Mouse (Mus musculus) ovary, postnatal 14 days (tissue): ENCODE results near the gene Dmrtc2.
"Not testable (repeated sequence)": the region's sequence is repeated elsewhere in the genome, so short reads cannot be mapped to it uniquely, and the experiment has no call there.

Source experiments
- DNase-seq: peaks from one replicate; pipeline ENCODE4 v3.0.0; 2022; ENCODE audit warnings: low spot score

Dmrtc2 gene

DNA sequence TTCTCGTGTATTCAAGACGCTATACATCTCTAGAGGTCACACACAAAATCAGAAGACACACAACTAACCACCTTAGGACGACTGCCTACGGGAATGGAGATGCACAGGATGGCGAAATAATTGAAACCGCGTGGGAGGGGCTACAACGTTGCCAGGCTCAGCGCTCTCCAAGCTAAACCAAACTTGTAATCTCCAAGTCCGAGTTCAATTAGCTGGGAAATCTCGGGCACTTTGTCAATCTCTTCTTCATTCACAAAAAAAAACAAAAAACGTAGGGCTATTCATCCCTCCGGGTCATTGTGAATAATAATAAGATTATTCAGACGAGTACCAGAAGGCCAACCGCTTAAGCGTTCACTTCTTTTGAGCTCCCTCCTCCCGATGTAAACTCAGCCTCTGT, 777 bp upstream of the Dmrtc2 start:
- DNase-seq = no peak

GRCm38 (mm10) chr7:24877588-24877987, 7.7 kb downstream of the Dmrtc2 start:
- no peak for DNase-seq

- DNase-seq = no peak
Measured at GRCm38 (mm10) chr7:24879620-24880019, 9.8 kb downstream of the Dmrtc2 start.

- no peak for DNase-seq
Measured at GRCm38 (mm10) chr7:24882416-24883199, 12.8 kb downstream of the Dmrtc2 start.

DNA sequence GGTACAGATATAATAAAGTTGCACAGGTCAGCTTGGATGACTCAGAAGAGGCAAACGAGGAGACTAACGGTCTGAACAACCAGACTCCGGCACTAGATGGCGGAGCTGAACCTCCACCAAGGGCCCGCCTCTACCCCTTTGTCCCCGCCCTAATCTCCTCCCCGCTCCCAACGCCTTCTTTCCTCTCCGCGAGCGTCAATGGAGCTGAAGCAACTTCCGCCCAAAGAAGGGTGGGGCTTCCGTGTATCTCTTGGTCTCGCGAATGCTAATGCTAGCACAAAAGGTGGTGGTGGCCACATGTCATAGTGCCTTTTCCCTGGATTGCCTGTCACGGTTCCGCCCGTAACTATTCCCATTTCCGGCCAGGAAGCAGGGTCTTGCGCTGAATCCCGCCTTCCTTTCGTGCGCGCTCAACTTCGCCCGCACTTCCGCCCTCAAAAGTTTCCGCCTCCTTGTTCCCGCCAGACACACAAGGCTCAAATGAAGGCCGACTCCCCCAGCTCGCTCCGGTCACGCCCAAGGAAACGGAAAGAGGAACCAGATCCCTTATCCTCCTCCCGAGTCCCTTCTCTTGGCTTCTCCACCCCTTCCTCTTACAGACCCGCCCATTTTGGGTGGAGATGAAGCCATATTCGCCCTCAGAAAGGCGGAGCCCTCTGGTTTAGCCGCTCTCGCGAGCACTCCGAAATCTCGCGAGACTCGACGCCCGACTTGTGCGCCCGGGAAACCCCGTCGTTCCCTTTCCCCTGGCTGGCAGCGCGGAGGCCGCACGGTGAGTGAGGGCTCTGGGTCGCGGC, 14.2 kb downstream of the Dmrtc2 start, which contains the start of gene Rps19:
Gene Rps19 (plus strand): TSS at position 476 of the 797 bp plus-strand sequence.
- peak; percentile 97 for DNase-seq

DNA sequence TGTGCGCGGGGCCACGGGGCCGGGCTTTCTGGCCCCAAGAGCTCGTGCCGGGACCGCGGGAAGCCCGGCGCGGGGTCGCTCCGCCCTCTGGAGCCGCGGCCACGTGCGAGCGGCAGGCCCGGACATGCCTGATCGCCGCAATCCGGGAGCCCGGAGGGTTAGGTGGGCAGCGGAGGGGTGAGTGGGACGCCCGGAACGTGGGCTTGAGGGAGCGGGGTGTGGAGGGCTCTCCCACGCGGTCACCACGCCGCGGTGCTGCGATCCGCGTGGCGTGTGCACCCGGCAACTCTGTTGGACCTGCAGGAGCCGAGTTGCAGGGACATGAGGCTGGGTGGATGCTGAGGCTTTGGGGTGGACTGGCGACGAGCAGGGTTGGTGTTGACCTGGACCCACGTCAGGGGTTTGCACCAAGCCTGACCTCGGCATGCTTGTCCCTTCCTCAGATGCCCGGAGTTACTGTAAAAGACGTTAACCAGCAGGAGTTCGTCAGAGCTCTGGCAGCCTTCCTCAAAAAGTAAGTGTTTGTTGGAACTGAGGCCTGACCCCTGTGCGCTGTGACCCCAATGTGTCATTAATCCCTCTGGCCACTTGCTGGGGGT, 14.9 kb downstream of the Dmrtc2 start:
- DNase-seq = no peak

- DNase-seq = no peak
Measured at GRCm38 (mm10) chr7:24885468-24886307, 15.8 kb downstream of the Dmrtc2 start.

GRCm38 (mm10) chr7:24886308-24886633, 16.4 kb downstream of the Dmrtc2 start:
- no peak for DNase-seq

DNA sequence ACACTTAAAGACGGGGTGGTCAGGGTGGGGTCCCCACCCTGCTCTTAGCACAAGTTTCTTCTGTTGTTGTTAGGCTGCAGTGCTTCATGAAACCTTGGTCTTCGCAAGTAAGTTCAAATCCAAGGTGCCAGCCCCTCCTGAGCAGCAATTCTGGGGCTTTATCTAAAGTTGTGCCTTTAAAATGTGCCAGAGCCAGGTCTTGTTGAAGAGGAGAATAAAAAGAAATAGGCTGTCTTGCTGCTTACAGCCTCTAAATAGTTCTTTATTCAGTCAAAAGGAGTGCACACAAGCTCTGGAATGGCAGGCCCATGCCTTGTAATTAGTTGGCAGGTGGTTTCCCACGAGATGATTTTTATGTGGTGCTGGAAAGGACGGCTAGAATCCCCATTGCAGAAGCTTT, 17.2 kb downstream of the Dmrtc2 start:
- no peak for DNase-seq

DNA sequence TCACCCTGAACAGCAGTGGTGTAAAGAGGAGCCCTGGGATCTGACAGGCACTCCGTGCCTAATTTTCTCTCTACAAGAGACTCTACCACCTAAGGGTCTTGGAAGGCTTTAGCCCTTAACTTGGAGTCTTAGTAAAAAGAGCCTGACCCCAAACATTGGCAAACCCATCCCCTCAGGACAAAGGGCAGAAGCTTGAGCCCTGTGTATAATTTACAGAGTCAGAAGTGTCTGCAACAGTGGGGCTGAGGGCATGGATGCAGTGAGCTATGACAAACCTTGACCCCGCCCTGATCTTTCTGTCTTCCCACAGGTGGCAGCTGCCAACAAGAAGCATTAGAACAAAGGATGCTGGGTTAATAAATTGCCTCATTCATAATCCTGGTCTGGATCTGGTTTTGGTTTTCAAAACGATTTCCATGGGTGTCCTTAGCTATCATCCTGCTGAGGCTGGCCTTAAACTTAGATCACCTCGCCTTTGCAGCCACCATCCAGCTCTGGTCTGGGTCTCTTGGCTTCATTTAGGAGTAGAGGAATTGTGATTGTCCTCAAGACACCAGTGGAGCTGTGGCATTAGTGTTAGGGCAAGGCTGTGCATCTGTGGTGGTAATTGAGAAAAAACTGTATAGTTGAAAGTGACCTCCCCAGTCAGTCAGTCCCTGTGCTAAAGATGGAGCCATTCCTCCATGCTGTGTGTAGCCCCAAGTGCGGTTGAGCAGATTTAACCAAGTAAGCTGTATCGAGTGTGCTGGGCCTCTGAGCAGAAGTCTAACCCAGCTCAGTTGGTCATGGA, 19.8 kb downstream of the Dmrtc2 start:
- DNase-seq = no peak

DNA sequence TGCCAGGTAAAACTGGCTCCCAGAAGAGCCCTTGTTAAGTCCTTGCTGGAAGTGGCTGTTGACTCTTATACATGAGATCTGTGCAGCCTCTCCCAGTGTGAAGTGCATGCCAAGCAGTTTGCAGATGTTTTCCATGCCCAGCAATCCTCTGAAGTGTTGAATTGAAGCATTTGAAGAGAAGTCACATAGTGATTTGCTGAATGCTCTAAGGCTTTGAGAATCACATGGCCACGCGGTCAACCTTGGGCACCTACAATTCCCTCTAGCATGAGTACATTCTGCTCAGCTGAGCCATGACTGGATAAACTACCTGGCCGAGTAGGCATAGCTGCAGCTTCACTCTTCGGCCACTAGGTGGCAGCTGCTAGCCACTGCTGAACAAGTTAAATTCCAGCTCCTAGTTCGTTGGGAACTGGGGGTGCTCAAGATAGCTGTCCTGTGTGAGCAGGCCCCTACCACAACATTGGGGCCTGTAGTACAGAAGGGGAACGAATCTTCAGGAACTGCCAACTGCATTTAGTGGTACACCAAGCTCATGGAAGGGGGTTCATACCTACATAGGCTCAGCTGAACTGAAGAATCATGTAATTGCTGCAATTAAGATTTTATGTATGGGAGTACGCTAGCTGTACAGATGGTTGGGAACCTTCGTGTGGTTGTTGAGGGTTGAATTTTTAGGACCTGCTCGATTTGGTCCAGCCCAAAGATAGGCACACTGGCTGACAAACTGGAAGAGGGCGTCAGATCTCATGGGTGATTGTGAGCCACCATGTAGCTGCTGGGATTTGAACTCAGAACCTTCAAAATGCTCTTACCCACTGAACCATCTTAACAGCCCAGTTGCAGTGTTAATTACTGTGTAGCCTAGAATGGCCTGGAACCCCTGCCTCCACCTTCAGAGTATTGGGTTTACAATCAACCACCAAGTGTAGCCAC, 20.7 kb downstream of the Dmrtc2 start:
- DNase-seq = peak; percentile 69

DNA sequence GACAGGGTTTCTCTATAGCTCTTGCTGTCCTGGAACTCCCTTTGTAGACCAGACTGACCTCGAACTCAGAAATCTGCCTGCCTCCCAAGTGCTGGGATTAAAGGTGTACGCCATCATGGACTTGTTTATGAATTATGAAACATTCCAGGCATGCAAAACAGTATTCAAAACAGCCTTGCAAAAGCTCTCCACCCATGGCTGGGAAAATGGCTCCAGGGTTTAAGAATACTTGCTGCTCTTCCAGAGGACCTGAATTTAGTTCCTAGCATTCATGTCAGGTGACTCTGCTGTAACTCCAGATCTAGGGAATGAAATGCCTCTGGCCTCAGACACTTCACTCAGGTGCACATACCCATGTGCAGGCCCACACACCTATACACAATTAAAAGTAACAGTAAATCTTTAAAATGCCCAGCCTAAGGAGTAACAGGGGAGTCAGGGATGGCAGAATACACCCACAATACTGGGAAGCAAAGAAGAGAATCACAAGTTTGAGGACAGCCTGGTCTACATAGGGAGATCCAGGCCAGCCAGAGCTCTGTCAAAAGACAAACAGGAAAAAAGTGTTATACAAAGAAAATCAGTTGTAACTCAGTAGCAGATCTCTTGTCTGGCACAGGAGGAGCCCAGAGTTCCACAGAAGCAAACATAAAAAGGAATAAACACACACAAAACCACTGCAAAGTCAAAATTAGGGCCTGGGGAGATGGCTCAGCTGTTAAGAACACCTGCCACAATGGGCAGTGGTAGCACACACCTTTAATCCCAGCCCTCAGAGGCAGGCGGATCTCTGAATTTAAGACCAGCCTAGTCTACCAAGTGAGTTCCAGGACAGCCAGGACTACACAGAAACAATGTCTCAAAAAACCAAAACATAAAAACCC, 21.6 kb downstream of the Dmrtc2 start:
- no peak for DNase-seq

DNA sequence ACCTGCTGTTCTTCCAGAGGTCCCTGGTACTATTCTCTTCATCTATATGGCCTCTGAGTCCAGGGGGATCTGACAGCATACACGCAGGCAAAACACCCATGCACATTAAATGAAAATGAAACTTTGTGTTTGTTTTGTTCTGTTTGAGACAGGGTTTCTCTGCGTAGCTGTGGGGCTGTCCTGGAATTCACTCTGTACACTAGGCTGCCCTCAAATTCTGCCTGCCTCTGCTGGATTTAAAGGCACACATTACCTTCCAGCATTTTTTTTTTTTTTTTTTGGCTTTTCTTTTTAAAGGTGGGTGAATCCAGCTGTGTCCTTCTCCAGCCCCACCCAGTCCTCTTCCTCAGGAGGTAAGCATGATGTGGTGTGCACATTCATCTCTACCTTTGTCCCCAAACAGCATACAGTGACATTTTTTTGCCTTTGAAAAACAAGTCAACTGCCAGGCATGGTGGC, 22.3 kb downstream of the Dmrtc2 start:
- no peak for DNase-seq

GRCm38 (mm10) chr7:24895749-24896148, 25.9 kb downstream of the Dmrtc2 start:
- DNase-seq = not testable (repeated sequence)

DNA sequence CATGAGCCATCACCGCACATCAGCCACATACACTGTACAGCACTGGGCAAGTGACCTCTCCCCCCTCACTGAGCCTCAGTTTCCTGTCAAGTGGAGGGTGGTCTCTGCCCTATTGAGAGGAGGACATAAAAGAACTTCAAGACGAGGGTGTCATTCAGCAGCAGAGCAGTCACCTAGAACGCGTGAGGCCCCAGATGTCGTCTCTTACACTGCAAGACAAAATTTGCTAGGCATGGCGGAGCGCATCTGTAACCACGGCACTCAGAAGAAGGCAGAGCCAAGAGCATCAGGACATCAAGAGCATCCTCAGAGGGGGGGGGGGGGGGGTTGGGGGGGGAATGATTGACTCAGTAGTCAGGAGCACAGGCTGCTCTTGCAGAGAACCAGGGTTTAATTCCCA, 26.4 kb downstream of the Dmrtc2 start:
- no peak for DNase-seq

GRCm38 (mm10) chr7:24897224-24897623, 27.4 kb downstream of the Dmrtc2 start, which contains the start of gene Cd79a:
Gene Cd79a (plus strand): TSS chr7:24897381.
- DNase-seq = no peak

DNA sequence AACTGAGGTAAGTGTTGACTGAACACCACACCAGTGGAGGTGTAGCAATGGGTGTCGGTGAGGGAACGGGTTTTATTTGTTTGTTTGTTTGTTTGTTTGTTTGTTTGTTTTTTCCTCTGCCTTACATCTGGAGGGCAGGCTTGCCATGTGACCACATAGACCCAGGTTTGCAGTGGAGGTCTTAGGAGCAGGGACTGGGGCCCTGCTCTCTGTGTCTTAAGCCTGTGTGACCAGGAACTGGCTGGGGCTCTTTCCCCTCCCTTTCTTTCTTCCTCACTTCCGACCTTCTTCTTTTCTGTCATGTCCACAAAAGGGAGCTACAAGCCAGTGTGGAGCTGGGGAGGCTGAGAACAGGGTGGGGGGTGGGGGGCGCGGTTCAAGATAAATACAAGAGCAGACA, 28.1 kb downstream of the Dmrtc2 start:
- no peak for DNase-seq

DNA sequence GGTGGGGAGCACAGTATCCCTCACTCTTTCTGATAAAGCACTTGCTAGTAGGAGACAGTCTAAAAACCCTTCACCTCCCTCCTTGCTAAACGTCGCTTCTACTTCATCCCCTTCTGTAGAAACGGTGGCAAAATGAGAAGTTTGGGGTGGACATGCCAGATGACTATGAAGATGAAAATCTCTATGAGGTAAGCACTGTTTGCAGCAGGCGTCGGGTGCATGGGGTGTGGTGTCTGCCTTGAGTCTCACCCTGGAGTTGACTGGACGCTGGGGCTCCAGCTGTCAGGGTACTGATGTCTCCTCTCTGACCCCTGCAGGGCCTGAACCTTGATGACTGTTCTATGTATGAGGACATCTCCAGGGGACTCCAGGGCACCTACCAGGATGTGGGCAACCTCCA, 31.3 kb downstream of the Dmrtc2 start:
- no peak for DNase-seq

DNA sequence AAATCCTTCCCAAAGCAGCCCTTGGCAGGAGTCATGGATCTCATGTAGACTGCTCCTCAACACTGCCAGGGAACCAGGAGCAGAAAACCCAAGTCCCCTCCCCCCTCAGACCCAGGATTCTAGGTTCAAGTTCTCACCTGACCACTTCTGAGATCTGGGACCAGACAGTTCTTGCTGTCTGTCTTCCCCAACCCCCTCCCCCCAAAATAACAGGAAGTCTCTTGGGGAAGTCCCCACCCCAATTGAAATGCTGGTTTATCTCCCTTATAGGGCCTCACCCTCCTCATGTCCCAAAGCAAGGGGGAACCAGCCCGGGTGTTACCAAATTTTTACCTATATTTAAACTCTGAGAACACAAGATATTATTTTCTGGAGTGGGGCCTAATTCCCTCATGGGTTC, 32.0 kb downstream of the Dmrtc2 start:
- DNase-seq = no peak
